Mouse (Mus musculus): Measurements from ENCODE around the gene Clec5a.

DNA sequence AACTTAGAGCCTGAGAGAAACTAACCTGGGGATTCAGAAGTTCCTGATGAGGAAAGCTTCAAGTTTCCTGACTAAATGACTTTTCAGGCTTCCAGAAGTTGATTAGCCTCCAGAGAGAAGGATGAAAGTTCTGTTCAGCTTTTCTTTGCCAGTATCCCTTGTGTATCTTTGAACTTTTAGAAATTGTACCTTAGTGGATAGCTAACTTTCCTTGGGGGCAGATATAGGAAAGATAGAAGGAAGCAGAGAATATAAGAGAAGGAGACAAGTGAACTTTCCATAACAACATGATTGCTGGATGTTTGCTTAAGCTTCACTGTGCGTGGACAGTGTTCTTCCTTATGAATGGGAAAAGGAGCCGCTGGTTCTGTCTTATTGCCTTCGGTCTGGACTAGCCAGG, 16.4 kb downstream of the Clec5a start, which contains the start of gene Olfr460:
- TF ChIP-seq CTCF (IDR thresholded peaks at IDR 0.05; ENCODE audit: control insufficient read depth, insufficient read depth, insufficient read length) (no peak), USF1 (IDR thresholded peaks at IDR 0.05; ENCODE audit: low read depth) (no peak)
